Mouse (Mus musculus) MEL (cell line): ENCODE data around the gene Scfd2. TPM values are rescaled to one million over a fixed set of nuclear protein-coding genes. Genes with fewer than 3 reads are reported as not detected.

Experiments used
- DNase-seq: peaks from one replicate; pipeline ENCODE4 v3.0.0; 2011; ENCODE audit warnings: low read depth, low spot score
- H3K27ac ChIP-seq: 2 replicates; pipeline ENCODE4 v1.5.1; 2012; ENCODE audit warnings: low read depth, mild to moderate bottlenecking, control low read depth, low read length, moderate library complexity; ENCODE audit not compliant: control insufficient read depth
- H3K27me3 ChIP-seq, 2 experiments: fragments of 150-350 bp in 1 of 2; sonication (generic) in 1 of 2; 2 replicates each; pipeline ENCODE4 v1.6.1; 2012; ENCODE audit warnings: low read length in 2 of 2, mild to moderate bottlenecking in 2 of 2, improper control_type of control experiment in 1 of 2, moderate library complexity in 1 of 2; ENCODE audit not compliant: insufficient read depth in 2 of 2, control insufficient read depth in 1 of 2
- H3K36me3 ChIP-seq, 2 experiments: 2 replicates each; pipeline ENCODE4 v1.6.1; 2012 to 2014; ENCODE audit warnings: low read length in 2 of 2, improper control_type of control experiment in 1 of 2, inconsistent platforms in 1 of 2, mild to moderate bottlenecking in 1 of 2; ENCODE audit not compliant: insufficient read depth in 2 of 2, control insufficient read depth in 1 of 2
- H3K4me1 ChIP-seq, 2 experiments: fragments of 150-350 bp in 1 of 2; sonication (generic) in 1 of 2; 2 replicates each; pipeline ENCODE4 v1.6.1; 2012; ENCODE audit warnings: low read length in 2 of 2, improper control_type of control experiment in 1 of 2, mild to moderate bottlenecking in 1 of 2; ENCODE audit not compliant: insufficient read depth in 2 of 2, control insufficient read depth in 1 of 2
- H3K4me3 ChIP-seq, 2 experiments: fragments of 150-350 bp in 1 of 2; sonication (generic) in 1 of 2; 2 replicates each; pipeline ENCODE4 v1.5.1; 2012; ENCODE audit warnings: low read depth in 2 of 2, low read length in 2 of 2, mild to moderate bottlenecking in 2 of 2, moderate library complexity in 2 of 2, control low read depth in 1 of 2, improper control_type of control experiment in 1 of 2; ENCODE audit not compliant: control insufficient read depth in 1 of 2, insufficient read depth in 1 of 2
- H3K79me2 ChIP-seq: 2 replicates; pipeline ENCODE4 v1.6.1; 2012; ENCODE audit warnings: mild to moderate bottlenecking, low read length, moderate library complexity; ENCODE audit not compliant: control insufficient read depth, poor library complexity, insufficient read depth
- H3K9ac ChIP-seq: 2 replicates; pipeline ENCODE4 v1.6.1; 2012; ENCODE audit warnings: low read depth, mild to moderate bottlenecking, control low read depth, low read length, moderate library complexity; ENCODE audit not compliant: control insufficient read depth, poor library complexity, severe bottlenecking
- H3K9me3 ChIP-seq: fragments of 150-350 bp; sonication (generic); replicated peaks from 2 replicates; pipeline ENCODE4 v1.6.1; 2012; ENCODE audit warnings: mild to moderate bottlenecking, low read length, improper control_type of control experiment, moderate library complexity; ENCODE audit not compliant: insufficient read depth
- BHLHE40 ChIP-seq: IDR thresholded peaks from 2 replicates; pipeline ENCODE4 v1.6.1; 2012; ENCODE audit warnings: low read depth, mild to moderate bottlenecking, inconsistent platforms, low read length, improper control_type of control experiment, borderline replicate concordance
- CHD1 ChIP-seq: IDR thresholded peaks from 2 replicates; pipeline ENCODE4 v1.6.1; 2012; ENCODE audit warnings: low read depth, mild to moderate bottlenecking, inconsistent platforms, low read length, improper control_type of control experiment
- CTCF ChIP-seq, 3 experiments: IDR thresholded peaks in 2 of 3; conservative IDR thresholded peaks in 1 of 3; 2 replicates each; pipeline ENCODE4 v1.5.1; 2011 to 2012; ENCODE audit warnings: low read length in 3 of 3, low read depth in 2 of 3, mild to moderate bottlenecking in 2 of 3, improper control_type of control experiment in 1 of 3, inconsistent platforms in 1 of 3, mixed read lengths in 1 of 3, moderate library complexity in 1 of 3; ENCODE audit not compliant: control insufficient read depth in 1 of 3, insufficient read depth in 1 of 3, poor library complexity in 1 of 3, severe bottlenecking in 1 of 3
- GATA1 ChIP-seq: IDR thresholded peaks from 2 replicates; pipeline ENCODE4 v1.6.1; 2011; ENCODE audit warnings: low read depth, low read length, improper control_type of control experiment
- HCFC1 ChIP-seq: IDR thresholded peaks from 2 replicates; pipeline ENCODE4 v1.6.1; 2012; ENCODE audit warnings: low read depth, mild to moderate bottlenecking, inconsistent platforms, low read length, improper control_type of control experiment, moderate library complexity
- MAZ ChIP-seq: IDR thresholded peaks from 2 replicates; pipeline ENCODE4 v1.6.1; 2012; ENCODE audit warnings: low read depth, mild to moderate bottlenecking, inconsistent platforms, low read length, improper control_type of control experiment
- MEF2A ChIP-seq: IDR thresholded peaks from 2 replicates; pipeline ENCODE4 v1.6.1; 2014; ENCODE audit warnings: low read depth, mild to moderate bottlenecking, inconsistent platforms, low read length, improper control_type of control experiment; ENCODE audit not compliant: poor library complexity, insufficient replicate concordance, severe bottlenecking; ENCODE audit errors: extremely low read depth
- MXI1 ChIP-seq: IDR thresholded peaks from 2 replicates; pipeline ENCODE4 v1.6.1; 2011; ENCODE audit warnings: mild to moderate bottlenecking, low read depth, low read length, improper control_type of control experiment
- NELFE ChIP-seq: IDR thresholded peaks from 2 replicates; pipeline ENCODE4 v1.6.1; 2011; ENCODE audit warnings: low read depth, low read length, improper control_type of control experiment
- POLR2AphosphoS5 ChIP-seq: IDR thresholded peaks from 2 replicates; pipeline ENCODE4 v1.6.1; 2012; ENCODE audit warnings: low read depth, borderline replicate concordance, mild to moderate bottlenecking, inconsistent platforms, low read length, moderate library complexity, mixed read lengths
- SIN3A ChIP-seq: IDR thresholded peaks from 2 replicates; pipeline ENCODE4 v1.6.1; 2012; ENCODE audit warnings: low read length, improper control_type of control experiment, inconsistent platforms
- TAL1 ChIP-seq: IDR thresholded peaks from 2 replicates; pipeline ENCODE4 v1.6.1; 2012; ENCODE audit warnings: mild to moderate bottlenecking, inconsistent platforms, low read length, moderate library complexity, mixed read lengths
- USF1 ChIP-seq: IDR thresholded peaks from 2 replicates; pipeline ENCODE4 v1.6.1; 2014; ENCODE audit warnings: low read depth, mild to moderate bottlenecking, inconsistent platforms, low read length, improper control_type of control experiment, moderate library complexity
- polyA plus RNA-seq, 2 experiments: library from polyadenylated mRNA; stranded (reverse) in 1 of 2; unstranded in 1 of 2; fragments of >175 nt in 1 of 2; fragments of >200 nt in 1 of 2; gene quantifications; 2 replicates each; pipeline versions ENCODE4 v1.2.1 to v1.2.4; 2012; ENCODE audit warnings: low replicate concordance in 2 of 2, low read depth in 1 of 2; ENCODE audit not compliant: insufficient read length in 2 of 2, insufficient read depth in 1 of 2, missing spikeins in 1 of 2
- total RNA-seq: library from RNA; depleted of rRNA; stranded (reverse); fragments of 300-350 nt; gene quantifications from 2 replicates; pipeline ENCODE4 v1.2.3, GENCODE M21; 2012

Scfd2 gene
- total and polyA plus RNA-seq, 3 experiments, result 18.8 to 20.3 TPM; not detected in 1

DNA sequence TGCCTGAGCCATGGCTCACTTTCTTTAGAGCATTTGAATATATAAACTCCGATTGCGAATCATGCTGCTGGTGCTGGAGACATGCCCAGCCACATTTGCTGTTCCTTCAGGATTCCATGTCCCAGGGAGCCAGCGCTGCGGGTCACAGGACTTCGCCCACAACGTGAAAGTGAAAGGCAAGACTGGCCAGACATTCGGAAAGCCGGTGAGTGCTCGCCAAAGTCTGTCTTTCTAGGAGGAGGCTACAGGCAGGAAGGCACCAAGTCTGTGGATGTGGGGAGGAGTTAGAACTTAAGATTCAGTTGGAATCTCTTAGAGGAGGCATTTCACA, 341.4 kb downstream of the Scfd2 start:
- no peak for TF ChIP-seq NELFE
- no peak for TF ChIP-seq SIN3A
- no peak for TF ChIP-seq CHD1
- no peak for TF ChIP-seq MAZ
- no peak for TF ChIP-seq MEF2A
- TF ChIP-seq TAL1, result no peak
- TF ChIP-seq, all 39 proteins: peak for 0
- no peaks in the 10 kb centered on the region for H3K9me3 ChIP-seq
- no peak overlapping the region for H3K9ac ChIP-seq
- DNase-seq, result no peak
- peaks cover 2 to 18% of the 10 kb centered on the region in 2 experiments for H3K4me1 ChIP-seq
- no peak overlapping the region for H3K4me3 ChIP-seq
- no peaks in the 10 kb centered on the region for H3K79me2 ChIP-seq
- no peak overlapping the region for H3K27ac ChIP-seq
- H3K36me3 ChIP-seq, result peaks cover 0 to 12% of the 10 kb centered on the region in 2 experiments; a peak in 2 of 4 replicates
- no peaks in the 10 kb centered on the region; a peak in 2 of 4 replicates for H3K27me3 ChIP-seq

DNA sequence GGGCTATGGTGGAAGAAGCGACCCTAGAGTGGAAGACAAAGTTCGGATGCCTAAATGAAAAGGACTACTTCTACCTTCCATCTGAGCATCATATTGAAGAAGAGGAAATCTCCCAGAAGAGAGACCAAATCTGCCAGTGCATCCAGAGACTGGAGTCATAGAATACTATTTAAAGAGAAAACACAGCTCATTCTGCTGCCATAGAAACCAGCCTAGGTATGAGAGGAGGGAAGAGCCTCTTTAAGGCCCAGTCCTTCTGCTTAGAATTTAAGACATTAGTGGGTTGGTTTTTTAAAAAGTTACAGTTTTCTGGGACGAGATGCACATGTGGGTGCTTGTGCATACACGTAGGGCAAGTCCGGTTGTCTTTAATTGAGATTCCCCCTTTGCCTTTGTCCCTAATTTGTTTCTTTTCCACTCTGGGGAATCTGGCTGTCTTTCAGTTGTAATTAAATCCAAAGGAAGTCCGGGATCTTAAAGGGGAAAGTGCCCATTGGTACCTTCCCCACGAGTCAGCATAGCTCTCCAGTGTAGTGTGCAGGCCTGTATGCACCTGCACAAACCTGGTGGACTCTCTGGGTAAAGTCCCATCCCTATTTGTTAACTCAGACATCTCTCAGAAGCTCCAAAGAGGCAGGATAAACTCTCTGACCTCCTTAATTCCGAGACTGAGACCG, 341.9 kb downstream of the Scfd2 start:
- DNase-seq, result no peak
- H3K9me3 ChIP-seq, result no peaks in the 10 kb centered on the region
- H3K79me2 ChIP-seq, result no peaks in the 10 kb centered on the region
- no peak overlapping the region for H3K27ac ChIP-seq
- no peaks in the 10 kb centered on the region; a peak in 2 of 4 replicates for H3K27me3 ChIP-seq
- peaks cover 0 to 12% of the 10 kb centered on the region in 2 experiments; a peak in 2 of 4 replicates for H3K36me3 ChIP-seq
- no peak overlapping the region for H3K9ac ChIP-seq
- H3K4me1 ChIP-seq, result peaks cover 2 to 16% of the 10 kb centered on the region in 2 experiments
- TF ChIP-seq HCFC1, result no peak
- H3K4me3 ChIP-seq, result no peak overlapping the region

DNA sequence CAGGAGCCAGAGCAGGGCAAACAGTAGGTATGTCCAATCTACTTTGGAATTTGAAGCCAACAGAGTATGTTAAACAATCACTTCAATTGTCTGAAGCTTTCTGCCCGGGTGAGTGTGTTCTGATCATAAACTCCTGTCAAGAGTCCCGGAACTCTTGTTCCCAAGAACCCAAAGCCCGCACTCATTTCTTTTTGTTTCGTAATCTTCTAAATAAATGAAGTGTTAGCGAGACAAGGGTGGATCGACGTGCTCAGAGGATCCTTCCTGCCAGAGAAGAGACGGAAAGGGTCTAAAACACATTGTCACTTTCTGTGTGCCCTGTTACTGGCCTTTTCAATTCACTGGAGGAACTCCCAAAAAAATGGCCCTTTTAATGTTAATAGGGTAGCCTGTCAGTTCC, 342.7 kb downstream of the Scfd2 start:
- Histone ChIP-seq H3K4me3 (no peak overlapping the region), H3K9ac (no peak overlapping the region), H3K79me2 (no peaks in the 10 kb centered on the region), H3K27ac (no peak overlapping the region), H3K9me3 (no peaks in the 10 kb centered on the region), H3K36me3 (peaks cover 0 to 6% of the 10 kb centered on the region in 2 experiments; a peak in 2 of 4 replicates), H3K27me3 (no peaks in the 10 kb centered on the region; a peak in 2 of 4 replicates), H3K4me1 (peaks cover 1 to 8% of the 10 kb centered on the region in 2 experiments)
- DNase-seq, result no peak
- TF ChIP-seq GATA1 (no peak), BHLHE40 (no peak), USF1 (no peak), CTCF (IDR thresholded peaks at IDR 0.05 in 2 of 3, conservative IDR thresholded peaks at IDR 0.05 in 1 of 3; ENCODE audit: control insufficient read depth in 1 of 3, insufficient read depth in 1 of 3, low read depth in 2 of 3, low read length in 3 of 3, poor library complexity in 1 of 3, severe bottlenecking in 1 of 3) (no peak), NELFE (no peak), MXI1 (no peak), MEF2A (no peak), POLR2AphosphoS5 (no peak)
